Mouse (Mus musculus) hindbrain, postnatal 0 days (tissue): ENCODE data around the gene Gm20388. TPM values are rescaled to one million over a fixed set of nuclear protein-coding genes. Genes with fewer than 3 reads are reported as not detected.

ENCODE experiments used
- ATAC-seq: fragments of 200-750 bp; cut with Nextera tagmentation; 2 replicates; pipeline ENCODE4 v1.8.0; 2017; ENCODE audit warnings: mild to moderate bottlenecking, moderate TSS enrichment, moderate library complexity
- DNase-seq: peaks from one replicate; pipeline ENCODE4 v3.0.0-alpha.2; 2015; ENCODE audit warnings: low spot score
- H3K27ac ChIP-seq: fragments of 300-500 bp; sonication (generic); 2 replicates; pipeline ENCODE4 v1.5.1; 2014; ENCODE audit warnings: mild to moderate bottlenecking
- H3K27me3 ChIP-seq: fragments of 300-500 bp; sonication (generic); 2 replicates; pipeline ENCODE4 v1.6.1; 2014; ENCODE audit warnings: low read length, mixed read lengths; ENCODE audit not compliant: insufficient read depth
- H3K36me3 ChIP-seq: fragments of 300-500 bp; sonication (generic); 2 replicates; pipeline ENCODE4 v1.6.1; 2014; ENCODE audit warnings: low read length, mixed read lengths; ENCODE audit not compliant: insufficient read depth
- H3K4me1 ChIP-seq: fragments of 300-500 bp; sonication (generic); 2 replicates; pipeline ENCODE4 v1.6.1; 2014; ENCODE audit warnings: antibody characterized with exemption, low read length, mixed read lengths; ENCODE audit not compliant: insufficient read depth
- H3K4me2 ChIP-seq: fragments of 300-500 bp; sonication (generic); 2 replicates; pipeline ENCODE4 v1.6.1; 2014; ENCODE audit warnings: low read depth, mild to moderate bottlenecking, low read length, moderate library complexity, mixed read lengths
- H3K4me3 ChIP-seq: fragments of 300-500 bp; sonication (generic); 2 replicates; pipeline ENCODE4 v1.5.1; 2014; ENCODE audit warnings: low read length
- H3K9ac ChIP-seq: fragments of 300-500 bp; sonication (generic); replicated peaks from 2 replicates; pipeline ENCODE4 v1.6.1; 2014; ENCODE audit warnings: mild to moderate bottlenecking, low read length, moderate library complexity, mixed read lengths
- H3K9me3 ChIP-seq: fragments of 300-500 bp; sonication (generic); 2 replicates; pipeline ENCODE4 v1.6.1; 2016; ENCODE audit warnings: low read length, mixed read lengths
- CTCF ChIP-seq: IDR thresholded peaks from 2 replicates; pipeline ENCODE4 v1.5.1; 2016; ENCODE audit warnings: antibody characterized with exemption, control low read depth, low read depth
- WGBS: fragments of 180-500 bp; shearing (Covaris S2); extraction: QIAGEN DNeasy Blood & Tissue Kit; methylation state at CpG from one replicate; pipeline ENCODE4 v1.1.7; 2014; 5-methylcytosine and 5-hydroxymethylcytosine counted together
- polyA plus RNA-seq: library from polyadenylated mRNA; unstranded; fragments of >200 nt; fragmentation: Nextera tagmentation; extraction: Ambion mirVana; gene quantifications from 2 replicates; pipeline ENCODE4 v1.2.1, GENCODE M21; 2015
- total RNA-seq: library from RNA; depleted of rRNA; stranded (reverse); fragments of >200 nt; gene quantifications from 2 replicates; pipeline ENCODE4 v1.2.3, GENCODE M21; 2014

The Gm20388 gene
- total and polyA plus RNA-seq, 2 experiments from 2014 or later: 71.3 TPM; not detected in 1

- WGBS: 86% methylated on average over 7 of the region's 7 CpGs
- peaks cover 21% of the 10 kb centered on the region; the same call in 1 of the 2 replicates for H3K4me1 ChIP-seq
- no peak for TF ChIP-seq CTCF
These were observed 491.1 kb downstream of the Gm20388 start for GRCm38 (mm10) chr8:120401712-120402111.

GRCm38 (mm10) chr8:120403606-120404269, 493.1 kb downstream of the Gm20388 start:
- WGBS: 86% methylated on average over 7 of the region's 7 CpGs
- ATAC-seq: no peak
- TF ChIP-seq CTCF: no peak

More at GRCm38 (mm10) chr8:120401712-120402111, 491.1 kb downstream of the Gm20388 start:
- no peak for ATAC-seq
- no peak overlapping the region for H3K4me2 ChIP-seq
- H3K9me3 ChIP-seq: no peaks in the 10 kb centered on the region
- no peaks in the 10 kb centered on the region for H3K36me3 ChIP-seq
- H3K9ac ChIP-seq: no peak overlapping the region
- DNase-seq: no peak
- H3K27ac ChIP-seq: no peak overlapping the region
- no peaks in the 10 kb centered on the region for H3K27me3 ChIP-seq
- H3K4me3 ChIP-seq: no peak overlapping the region

DNA sequence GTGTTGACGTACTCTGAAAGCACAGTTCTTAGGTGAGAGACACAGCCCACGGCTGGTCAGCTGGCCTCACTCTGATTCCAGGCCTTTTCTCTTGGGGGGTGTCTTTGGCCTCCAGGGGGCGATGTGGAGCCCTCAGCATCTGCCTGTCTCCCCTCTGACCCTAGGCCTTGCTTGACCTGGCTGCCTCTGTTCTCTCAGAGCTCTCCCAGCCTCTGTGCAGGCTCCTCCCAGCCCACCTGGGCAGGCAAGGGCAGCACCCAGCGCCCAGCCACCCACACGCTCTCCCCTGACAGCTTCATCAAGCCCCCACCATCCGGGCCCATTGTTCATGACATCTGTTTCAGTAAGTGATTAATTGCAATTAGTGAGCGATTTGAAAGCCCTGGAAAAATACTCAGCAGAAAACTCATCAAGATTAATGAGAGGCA, 494.0 kb downstream of the Gm20388 start:
- no peaks in the 10 kb centered on the region for H3K27me3 ChIP-seq
- H3K4me3 ChIP-seq: no peak overlapping the region
- DNase-seq (no peak), ATAC-seq (no peak)
- no peaks in the 10 kb centered on the region for H3K9me3 ChIP-seq
- no peak overlapping the region for H3K9ac ChIP-seq
- TF ChIP-seq CTCF: peak; percentile 69
- H3K4me1 ChIP-seq: peaks cover 6% of the 10 kb centered on the region; the same call in 1 of the 2 replicates
- H3K4me2 ChIP-seq: no peak overlapping the region
- no peaks in the 10 kb centered on the region for H3K36me3 ChIP-seq
- WGBS: 37% methylated on average over 7 of the region's 7 CpGs
- no peak overlapping the region for H3K27ac ChIP-seq

More at GRCm38 (mm10) chr8:120403606-120404269, 493.1 kb downstream of the Gm20388 start:
- Histone ChIP-seq H3K4me1 (peaks cover 11% of the 10 kb centered on the region; the same call in 1 of the 2 replicates), H3K4me3 (no peak overlapping the region), H3K9ac (no peak overlapping the region), H3K27ac (no peak overlapping the region), H3K27me3 (no peaks in the 10 kb centered on the region), H3K4me2 (no peak overlapping the region), H3K36me3 (no peaks in the 10 kb centered on the region), H3K9me3 (no peaks in the 10 kb centered on the region)
- no peak for DNase-seq

DNA sequence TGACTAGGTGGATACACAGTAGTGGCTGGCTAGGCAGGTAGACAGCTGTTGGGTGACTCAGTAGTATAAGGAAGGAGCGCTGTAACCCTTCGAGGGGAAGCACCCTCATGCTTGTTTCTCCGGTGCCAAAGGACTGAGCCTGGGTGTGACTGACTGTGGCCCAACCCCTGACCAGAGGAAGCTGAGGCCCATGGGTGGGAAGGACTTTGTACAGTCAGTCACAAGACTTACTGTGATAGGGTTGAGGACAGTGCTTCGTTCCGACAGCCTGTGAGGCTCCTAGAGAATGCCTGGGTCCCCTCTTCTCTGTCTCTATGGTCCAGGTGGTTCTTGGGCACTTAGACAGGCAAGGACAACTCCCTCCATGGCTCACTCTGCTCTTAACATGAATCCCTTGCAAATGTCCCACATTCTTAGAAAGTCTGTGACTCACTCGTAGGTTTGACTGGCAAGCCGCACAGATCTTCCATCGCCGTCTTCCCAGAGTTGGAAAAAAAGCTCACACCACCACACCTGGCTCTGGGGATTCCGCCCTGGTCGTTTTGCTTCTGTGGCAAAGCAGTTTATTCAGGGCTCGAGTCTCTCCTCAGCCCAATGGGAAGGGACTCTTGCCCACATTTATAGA, 495.5 kb downstream of the Gm20388 start:
- Histone ChIP-seq H3K27ac (no peak overlapping the region), H3K9ac (no peak overlapping the region), H3K36me3 (no peaks in the 10 kb centered on the region), H3K4me1 (peaks cover 10% of the 10 kb centered on the region), H3K9me3 (no peaks in the 10 kb centered on the region), H3K4me3 (no peak overlapping the region), H3K27me3 (no peaks in the 10 kb centered on the region), H3K4me2 (no peak overlapping the region)
- no peak for TF ChIP-seq CTCF
- DNase-seq: no peak
- 88% methylated on average over 12 of the region's 12 CpGs for WGBS
- ATAC-seq: no peak

- 23% methylated on average over 9 of the region's 9 CpGs for WGBS
- ATAC-seq (peak; percentile 57; the same call in 1 of the 2 replicates), DNase-seq (peak; percentile 77)
- Histone ChIP-seq H3K9me3 (no peaks in the 10 kb centered on the region), H3K27me3 (no peaks in the 10 kb centered on the region), H3K4me2 (no peak overlapping the region), H3K36me3 (no peaks in the 10 kb centered on the region), H3K9ac (no peak overlapping the region), H3K27ac (peak overlapping the region; percentile 46), H3K4me3 (no peak overlapping the region), H3K4me1 (peaks cover 18% of the 10 kb centered on the region)
- peak; percentile 81 for TF ChIP-seq CTCF
These were observed 497.1 kb downstream of the Gm20388 start for GRCm38 (mm10) chr8:120407701-120408240.

- H3K4me1 ChIP-seq: peaks cover 26% of the 10 kb centered on the region
- no peak overlapping the region for H3K4me3 ChIP-seq
- DNase-seq (peak; percentile 33), ATAC-seq (no peak)
- H3K27me3 ChIP-seq: no peaks in the 10 kb centered on the region
- no peak overlapping the region for H3K4me2 ChIP-seq
- H3K9ac ChIP-seq: no peak overlapping the region
- H3K9me3 ChIP-seq: no peaks in the 10 kb centered on the region
- WGBS: 43% methylated on average over 14 of the region's 14 CpGs
- peak overlapping the region; percentile 46 for H3K27ac ChIP-seq
- TF ChIP-seq CTCF: peak; percentile 21; the same call in 1 of the 2 replicates
- H3K36me3 ChIP-seq: no peaks in the 10 kb centered on the region
These were observed 497.9 kb downstream of the Gm20388 start for GRCm38 (mm10) chr8:120408241-120409215.
